Mouse (Mus musculus) brain, embryonic 14.5 days (tissue): ENCODE data around the gene Hoxc12.

Experiments used
- CTCF ChIP-seq: fragments of 200-500 bp; IDR thresholded peaks from 2 replicates; pipeline ENCODE4 v1.5.1; 2012; ENCODE audit warnings: inconsistent platforms, mild to moderate bottlenecking, moderate library complexity, borderline replicate concordance; ENCODE audit not compliant: insufficient read depth, insufficient read length; ENCODE audit errors: extremely low read depth
- POLR2A ChIP-seq: fragments of 200-500 bp; IDR thresholded peaks from 2 replicates; pipeline ENCODE4 v1.6.1; 2012; ENCODE audit warnings: mild to moderate bottlenecking, inconsistent platforms, borderline replicate concordance; ENCODE audit not compliant: poor library complexity, insufficient read depth, insufficient read length, severe bottlenecking; ENCODE audit errors: extremely low read depth

GRCm38 (mm10) chr15:102966776-102967311, 30.3 kb downstream of the Hoxc12 start, which contains the start of gene Hoxc10:
- no peak for TF ChIP-seq CTCF
- no peak for TF ChIP-seq POLR2A
